Mouse (Mus musculus): ENCODE results near the gene Eya3.

DNA sequence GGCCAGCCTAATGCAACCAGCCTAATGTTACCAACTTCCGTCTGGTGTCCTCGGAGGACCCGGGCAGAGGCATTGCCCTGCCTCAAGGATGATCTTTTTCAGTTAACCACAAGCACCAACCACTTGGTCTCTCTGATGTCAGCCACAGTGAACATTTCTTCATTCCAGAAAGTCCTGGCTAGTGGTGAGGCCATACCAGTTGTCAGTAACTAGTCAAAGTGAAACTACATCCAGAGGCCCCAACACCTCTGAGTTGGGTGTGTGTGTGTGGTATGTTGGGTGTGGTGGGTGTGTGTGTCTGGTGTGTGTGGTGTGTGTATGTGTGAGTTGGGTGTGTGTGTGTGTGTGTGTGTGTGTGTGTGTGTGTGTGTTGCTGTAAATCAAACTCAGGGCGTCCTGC is 110.0 kb downstream of the Eya3 start:
- TF ChIP-seq CTCF (IDR thresholded peaks at IDR 0.05), result no peak
- TF ChIP-seq EP300 (IDR thresholded peaks at IDR 0.05), result no peak
